Mouse (Mus musculus) thymus, postnatal 14 days (tissue): ENCODE measurements at regions not wholly inside any gene's neighbourhood (a gene's known extent, or its start where the extent isn't known, plus 50 kb on each side); places are given as distances from the start of the nearest gene placed in this dataset.

ENCODE experiments used
- DNase-seq: peaks from one replicate; pipeline ENCODE4 v3.0.0; 2021

- peak; percentile 75 for DNase-seq
These were observed 274.6 kb downstream of the Ets1 start for GRCm38 (mm10) chr9:32910641-32911040.

DNA sequence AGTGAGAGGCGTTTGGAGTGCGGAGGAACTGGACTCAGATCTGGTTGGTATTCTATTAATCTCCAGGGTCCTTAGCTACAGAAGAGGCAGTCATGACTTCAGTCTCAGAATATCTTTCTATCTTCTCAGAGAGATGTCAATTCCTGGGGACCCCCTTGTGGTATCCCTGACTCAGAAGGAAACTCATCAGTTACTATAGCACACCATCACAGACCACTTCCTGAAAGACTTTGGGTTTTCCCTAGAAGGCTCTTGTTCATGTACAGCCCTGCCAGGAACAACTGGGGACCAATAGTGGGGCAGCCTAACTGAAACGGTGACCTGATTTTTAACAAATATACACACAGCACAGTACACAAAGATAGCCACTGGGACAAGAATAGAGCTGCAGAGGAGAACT is 279.6 kb downstream of the Ets1 start:
- DNase-seq, result peak; percentile 45

DNA sequence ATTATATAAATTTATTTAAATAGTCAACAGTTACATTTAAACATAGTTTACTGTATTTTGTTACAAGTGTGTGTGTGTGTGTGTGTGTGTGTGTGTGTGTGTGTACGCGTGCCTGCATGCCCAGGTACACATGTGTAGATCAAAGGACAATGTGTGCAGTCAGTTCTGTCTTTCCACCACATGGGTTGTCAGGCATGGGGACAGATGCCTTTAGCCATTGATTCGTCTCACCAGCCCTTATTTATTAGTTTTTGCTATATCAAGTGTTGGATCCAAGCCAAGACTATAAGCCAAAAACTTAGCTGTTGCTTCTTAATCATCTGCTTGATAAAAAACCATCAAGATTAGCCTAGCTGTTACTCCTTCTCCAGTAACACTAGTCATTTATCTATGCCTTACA is 280.7 kb downstream of the Ets1 start:
- peak; percentile 50 for DNase-seq

- DNase-seq, result peak; percentile 43
These were observed 287.9 kb downstream of the Ets1 start for GRCm38 (mm10) chr9:32923925-32924324.

DNA sequence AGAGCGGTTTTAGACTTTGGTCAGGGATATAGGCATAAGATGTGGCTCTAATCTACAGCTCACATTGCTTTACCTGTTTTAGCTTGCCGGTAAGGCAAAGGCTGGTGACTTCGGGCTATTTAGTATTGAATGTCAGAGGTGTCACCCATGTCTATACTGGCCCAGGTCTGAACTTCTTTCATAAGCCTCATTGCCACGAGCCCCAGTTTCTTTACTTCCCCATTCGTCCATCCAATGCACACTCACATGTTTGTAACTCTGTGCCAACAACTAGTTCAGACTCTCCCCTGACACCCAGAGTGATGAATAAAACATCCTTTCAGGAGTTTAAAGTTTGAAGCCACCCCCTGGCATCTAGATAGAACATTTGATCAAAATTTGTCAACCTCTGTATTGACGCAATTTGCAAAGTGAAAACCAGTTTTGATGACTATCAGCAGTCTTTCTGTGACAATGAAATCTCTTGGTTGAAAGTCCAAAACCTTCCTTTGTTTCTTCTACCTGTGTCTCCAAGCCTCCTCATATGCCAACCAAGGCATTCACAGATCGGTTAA is 288.4 kb downstream of the Ets1 start:
- DNase-seq, result no peak

- DNase-seq, result no peak
These were observed 289.0 kb downstream of the Ets1 start for GRCm38 (mm10) chr9:32925036-32925435.

DNA sequence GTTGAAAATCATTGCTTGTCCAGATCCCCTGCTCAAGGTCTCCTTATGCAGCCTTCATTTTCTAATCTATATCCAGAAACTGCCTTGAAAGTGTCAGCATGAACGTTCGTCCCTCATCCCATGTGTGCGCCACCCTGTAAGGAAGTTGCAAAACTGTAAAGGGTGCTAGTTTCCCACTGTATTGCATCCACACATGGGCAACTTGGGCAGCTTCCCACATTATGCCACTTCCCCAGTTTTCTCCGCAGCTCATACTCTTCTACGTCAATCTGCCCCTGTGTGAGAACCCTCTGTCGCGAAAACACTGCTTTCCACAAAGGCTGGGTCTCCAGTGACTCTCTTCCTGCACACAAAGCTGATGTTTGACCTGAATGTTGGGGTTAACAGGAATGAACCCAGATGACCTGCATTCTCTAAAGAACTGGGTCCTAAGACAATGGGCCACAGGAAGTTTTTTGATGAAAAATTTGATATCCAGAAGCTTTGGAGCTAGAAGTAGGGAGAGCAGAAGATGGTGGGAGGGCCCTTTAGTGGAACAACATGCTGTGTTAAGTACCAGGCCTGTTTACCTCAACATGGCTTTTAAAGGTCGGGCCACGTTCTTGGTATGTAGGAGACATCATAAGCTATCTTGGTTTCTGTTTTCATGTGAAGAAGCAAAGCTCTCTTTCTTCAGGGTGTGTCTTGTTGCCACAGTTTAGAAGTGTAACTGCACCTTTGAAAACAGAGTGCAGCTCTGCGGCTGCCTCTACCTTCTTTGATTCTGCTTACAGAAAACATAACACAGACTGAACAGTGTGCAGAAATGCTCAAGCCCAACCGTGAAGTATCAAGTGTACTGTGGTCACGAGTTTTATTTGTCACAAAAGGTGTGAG is 289.9 kb downstream of the Ets1 start:
- DNase-seq, result peak; percentile 77

- DNase-seq, result no peak
These were observed 291.6 kb downstream of the Ets1 start for GRCm38 (mm10) chr9:32927656-32928055.

GRCm38 (mm10) chr9:32928289-32929000 is 292.4 kb downstream of the Ets1 start:
- peak; percentile 91 for DNase-seq

DNA sequence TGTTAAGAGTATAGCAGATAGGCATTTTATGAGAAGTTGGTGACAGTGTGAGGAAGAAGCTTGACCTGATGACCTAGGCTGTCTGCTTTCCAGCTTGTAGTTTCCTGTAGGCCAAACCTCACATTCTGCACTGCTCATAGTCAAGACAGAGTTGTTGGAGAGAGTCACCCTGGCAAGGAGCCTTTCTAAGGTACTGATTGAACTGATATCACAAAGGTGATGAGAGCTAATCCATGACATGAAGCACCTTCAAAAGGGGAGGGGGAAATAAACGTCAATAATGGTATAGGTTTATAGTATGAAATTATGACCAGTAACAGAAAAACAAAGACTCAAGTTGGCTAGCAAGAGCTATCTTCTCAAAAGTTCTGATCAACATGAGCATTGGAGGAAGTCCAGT is 293.3 kb downstream of the Ets1 start:
- DNase-seq, result no peak

DNA sequence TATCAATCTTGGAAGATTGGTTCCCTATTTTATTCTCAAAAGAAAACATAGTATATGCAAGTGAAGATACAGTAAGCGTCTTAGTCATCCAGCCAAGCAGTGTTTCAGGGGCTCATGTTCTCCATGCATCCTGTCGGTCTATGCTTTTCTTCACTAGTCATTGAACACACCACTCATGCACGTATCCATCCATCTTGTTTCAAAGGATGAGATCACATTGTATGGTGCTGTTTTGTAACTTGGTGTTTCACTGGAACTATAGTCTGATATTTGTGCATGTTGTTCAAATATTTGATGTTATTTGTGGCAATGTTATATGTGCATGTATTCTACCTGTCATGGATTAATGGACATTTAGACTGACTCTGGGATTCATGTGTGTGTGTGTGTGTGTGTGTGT is 293.8 kb downstream of the Ets1 start:
- no peak for DNase-seq

DNA sequence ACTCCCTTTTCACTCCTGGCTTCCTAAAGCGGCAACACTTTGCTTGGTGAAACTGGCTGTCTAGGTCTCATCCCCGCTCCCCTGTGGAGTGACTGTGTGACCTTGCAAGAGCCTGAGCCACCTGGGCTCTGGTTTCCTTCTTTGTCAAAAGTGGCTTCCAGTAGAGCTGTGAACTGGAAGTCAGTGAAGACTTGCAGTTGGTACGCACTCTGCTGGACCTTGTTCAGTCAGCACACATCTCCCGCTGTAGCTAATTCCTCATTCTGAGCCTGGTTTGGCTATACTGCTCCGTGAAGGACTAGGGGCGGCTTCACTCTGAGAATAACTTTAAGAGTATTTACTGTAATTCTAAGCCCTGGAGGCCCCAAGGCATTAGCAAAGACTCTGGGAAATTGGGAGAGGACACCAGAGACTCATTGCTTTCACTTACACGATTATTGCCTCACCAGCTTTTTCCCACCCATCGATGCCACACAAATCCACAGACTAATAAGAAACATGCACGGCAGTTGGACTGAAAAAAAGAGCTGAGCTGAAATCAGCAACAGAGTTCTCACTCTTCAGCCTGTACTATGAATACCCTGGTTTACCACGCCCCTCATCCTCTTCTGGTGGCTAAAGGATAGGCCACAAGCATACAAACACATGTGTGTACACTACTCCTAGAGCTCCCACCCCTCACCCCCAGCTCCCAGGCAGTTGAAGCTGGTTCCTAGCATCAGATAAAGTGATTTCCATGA is 295.4 kb downstream of the Ets1 start:
- DNase-seq, result peak; percentile 78

DNA sequence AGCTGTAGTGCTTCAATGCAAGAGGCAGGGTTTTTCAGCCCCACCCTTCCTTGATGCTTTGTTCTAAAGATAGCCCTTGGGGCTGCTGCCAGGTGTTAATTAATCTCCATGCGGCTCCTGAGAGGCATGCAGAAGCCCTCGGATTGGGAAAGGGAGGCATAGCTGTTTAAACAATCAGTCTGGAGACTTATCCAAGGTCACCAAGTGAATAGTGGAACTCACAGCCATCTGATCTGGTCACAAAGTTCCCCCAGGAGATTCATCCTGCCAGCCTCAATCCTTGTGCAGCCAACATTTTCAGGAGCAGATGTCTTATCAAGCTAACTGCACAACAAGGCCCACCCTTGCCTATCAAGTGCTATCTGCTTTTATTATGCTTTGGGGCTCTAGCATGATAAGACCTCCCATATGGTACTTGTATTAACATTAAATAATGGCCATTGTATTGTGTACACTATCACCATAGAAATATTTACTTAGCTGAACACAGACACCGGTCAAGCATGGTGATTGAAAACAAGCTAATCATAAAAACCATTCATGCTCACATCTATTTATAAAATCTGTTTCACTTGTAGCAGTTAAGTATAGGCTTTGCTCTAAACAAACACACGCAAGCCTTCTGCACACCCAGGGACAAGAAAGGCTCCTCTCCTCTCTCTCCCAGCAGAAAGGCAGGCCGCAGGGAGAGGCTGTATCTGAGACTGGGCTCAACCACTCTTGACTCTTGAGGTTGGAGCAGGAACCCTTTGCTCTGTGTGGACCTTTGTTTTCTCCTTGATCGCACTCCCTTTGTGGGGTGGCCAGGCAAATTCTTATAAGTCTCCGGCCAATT is 297.4 kb downstream of the Ets1 start:
- DNase-seq, result peak; percentile 55

DNA sequence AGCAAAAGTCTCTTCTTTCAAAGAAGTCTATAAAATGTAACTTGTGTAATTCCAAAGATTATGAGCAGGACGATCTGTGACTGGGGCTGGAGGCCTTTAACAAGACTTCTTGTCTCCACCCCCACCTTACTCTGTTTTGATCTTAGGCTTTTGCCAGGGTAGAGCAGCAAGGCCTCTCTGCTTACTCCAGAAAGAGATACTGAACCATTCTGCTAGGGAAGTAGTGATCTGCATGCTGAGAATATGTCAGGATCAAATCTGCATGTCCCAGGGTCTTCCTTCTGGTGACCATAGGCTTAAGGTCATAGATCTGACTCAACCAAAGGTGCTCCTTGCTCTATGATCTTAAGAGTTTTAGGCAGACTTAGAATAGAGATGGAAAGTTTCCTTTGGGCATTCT is 298.4 kb downstream of the Ets1 start:
- DNase-seq, result no peak

DNA sequence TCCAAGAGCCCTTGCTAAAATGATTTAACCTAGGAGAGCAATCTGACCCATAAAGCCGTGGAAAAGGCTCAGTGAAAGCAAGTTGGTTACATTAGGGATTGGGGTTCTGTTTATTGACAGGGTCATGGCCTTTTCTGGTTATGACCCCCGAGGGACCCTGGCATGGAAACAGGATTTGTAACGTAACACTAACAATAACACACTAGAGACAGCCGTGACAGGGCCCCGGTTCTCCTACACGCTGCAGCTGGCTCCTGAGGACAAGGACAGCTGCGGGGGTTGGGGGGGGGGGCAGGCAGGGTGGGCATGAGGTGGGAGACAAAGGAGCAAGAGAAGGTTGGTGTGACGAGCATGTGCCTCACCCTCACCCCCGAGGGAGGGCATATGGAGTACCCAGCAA is 300.4 kb downstream of the Ets1 start:
- peak; percentile 48 for DNase-seq

- DNase-seq, result no peak
These were observed 301.4 kb downstream of the Ets1 start for GRCm38 (mm10) chr9:32937391-32937790.

DNA sequence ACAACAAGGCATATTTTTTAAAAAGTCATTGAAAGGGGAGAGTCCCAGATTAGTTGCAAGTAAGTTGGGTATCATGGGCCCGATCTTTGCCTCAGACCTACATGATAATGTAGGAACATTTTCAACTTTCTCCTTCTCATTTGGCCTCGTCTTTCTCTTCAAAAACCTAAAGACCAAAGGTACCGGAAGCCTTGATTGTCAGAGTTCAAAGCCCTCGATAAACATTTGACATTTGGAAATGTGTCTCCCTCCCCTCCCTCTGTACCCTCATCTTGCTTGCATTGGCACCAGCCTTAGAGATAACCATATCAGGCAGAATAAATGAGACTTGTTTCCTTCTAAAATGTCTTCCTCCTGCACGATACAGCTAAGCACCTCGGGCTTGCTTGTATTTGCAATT is 302.8 kb downstream of the Ets1 start:
- DNase-seq, result peak; percentile 50

GRCm38 (mm10) chr9:32939626-32940025 is 303.6 kb downstream of the Ets1 start:
- no peak for DNase-seq

GRCm38 (mm10) chr9:32940111-32940813 is 304.2 kb downstream of the Ets1 start:
- peak; percentile 87 for DNase-seq

- DNase-seq, result no peak
These were observed 305.1 kb downstream of the Ets1 start for GRCm38 (mm10) chr9:32940919-32941767.

- peak; percentile 83 for DNase-seq
These were observed 305.7 kb downstream of the Ets1 start for GRCm38 (mm10) chr9:32941768-32942030.
